Mouse (Mus musculus) bone marrow, adult 2 months (tissue): Measurements from ENCODE around the gene Gm10234.

Experiments
- CTCF ChIP-seq: fragments of 200-500 bp; IDR thresholded peaks from 2 replicates; pipeline ENCODE4 v1.5.1; 2011; ENCODE audit warnings: low read length, control low read depth; ENCODE audit not compliant: control insufficient read depth, insufficient read depth
- POLR2A ChIP-seq: fragments of 200-500 bp; IDR thresholded peaks from 2 replicates; pipeline ENCODE4 v1.6.1; 2011; ENCODE audit warnings: low read depth, mild to moderate bottlenecking, control low read depth, low read length, borderline replicate concordance; ENCODE audit not compliant: control insufficient read depth

DNA sequence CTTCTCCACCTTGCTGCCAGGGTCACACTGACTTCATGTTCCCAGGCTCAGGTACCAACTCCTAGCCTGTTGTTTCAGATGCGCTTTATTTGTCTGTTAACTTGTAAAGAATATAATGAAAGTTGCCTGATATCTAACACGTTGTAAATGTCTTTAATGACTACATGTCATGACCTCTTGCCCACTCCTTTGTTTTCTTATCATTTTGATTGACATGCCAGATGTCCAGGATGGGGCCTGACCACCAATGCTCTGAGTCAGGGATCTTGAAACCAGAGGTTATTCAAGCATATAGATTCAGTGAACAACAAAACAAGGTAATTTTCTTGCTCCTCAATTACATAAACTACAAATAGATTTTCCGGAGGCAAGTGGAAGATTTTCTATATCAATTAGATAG lies 23.5 kb upstream of the Gm10234 start:
- TF ChIP-seq CTCF (no peak), POLR2A (no peak)
